Mouse (Mus musculus): ENCODE measurements around the gene Desi1. TPM values are rescaled to one million over a fixed set of nuclear protein-coding genes. Genes with fewer than 3 reads are reported as not detected.

Desi1 gene
- total and polyA plus RNA-seq, 3 experiments, result 20.1 to 27.7 (median 21.4) TPM

GRCm38 (mm10) chr15:82016830-82017229, 16.8 kb downstream of the Desi1 start:
- Histone ChIP-seq H3K4me1 (ENCODE audit: control insufficient read depth, insufficient read depth, low read length) (peaks cover 1% of the 10 kb centered on the region; the same call in 1 of the 2 replicates), H3K36me3 (ENCODE audit: control insufficient read depth, insufficient read depth, low read length) (no peaks in the 10 kb centered on the region; the same call in 1 of the 2 replicates), H3K4me3 (peak overlapping the region; percentile 68), H3K27me3 (ENCODE audit: control insufficient read depth, insufficient read depth, low read length) (no peaks in the 10 kb centered on the region), H3K27ac (no peak overlapping the region), H3K9ac (ENCODE audit: low read depth, low read length) (peak overlapping the region; percentile 87), H3K79me2 (replicated peaks; ENCODE audit: control insufficient read depth, insufficient read depth, low read length) (no peaks in the 10 kb centered on the region)
- 16% methylated on average over 6 of the region's 6 CpGs for WGBS
- intact Hi-C loops (cut with DNase I), result no loop called here
- TF ChIP-seq POLR2A (IDR thresholded peaks at IDR 0.05; ENCODE audit: insufficient read depth, low read depth, low read length), result no peak
- no peak for TF ChIP-seq EP300 (IDR thresholded peaks at IDR 0.05; ENCODE audit: insufficient read depth, low read depth, low read length)
- TF ChIP-seq CTCF (IDR thresholded peaks at IDR 0.05), result no peak
- no peak for DNase-seq

GRCm38 (mm10) chr15:82016101-82016808, 17.4 kb downstream of the Desi1 start:
- peaks cover 1% of the 10 kb centered on the region; the same call in 1 of the 2 replicates for H3K4me1 ChIP-seq (ENCODE audit: control insufficient read depth, insufficient read depth, low read length)
- TF ChIP-seq CTCF (IDR thresholded peaks at IDR 0.05) (peak; percentile 32), EP300 (IDR thresholded peaks at IDR 0.05; ENCODE audit: insufficient read depth, low read depth, low read length) (peak; percentile 66; the same call in 1 of the 2 replicates), POLR2A (IDR thresholded peaks at IDR 0.05; ENCODE audit: insufficient read depth, low read depth, low read length) (peak; percentile 81)
- intact Hi-C loops (cut with DNase I), result no loop called here
- under 1% methylated on average over 53 of the region's 53 CpGs for WGBS
- no peaks in the 10 kb centered on the region for H3K79me2 ChIP-seq (replicated peaks; ENCODE audit: control insufficient read depth, insufficient read depth, low read length)
- no peaks in the 10 kb centered on the region for H3K27me3 ChIP-seq (ENCODE audit: control insufficient read depth, insufficient read depth, low read length)
- H3K4me3 ChIP-seq, result peak overlapping the region; percentile 68
- H3K9ac ChIP-seq (ENCODE audit: low read depth, low read length), result peak overlapping the region; percentile 87
- H3K27ac ChIP-seq, result peak overlapping the region; percentile 74
- DNase-seq, result peak; percentile 99 to 100
- no peaks in the 10 kb centered on the region; the same call in 1 of the 2 replicates for H3K36me3 ChIP-seq (ENCODE audit: control insufficient read depth, insufficient read depth, low read length)

GRCm38 (mm10) chr15:82015392-82016100, 18.1 kb downstream of the Desi1 start:
- H3K27ac ChIP-seq, result peak overlapping the region; percentile 74
- no peak for TF ChIP-seq POLR2A (IDR thresholded peaks at IDR 0.05; ENCODE audit: insufficient read depth, low read depth, low read length)
- 0 out of 2 replicates have a peak, but pooled peaks have one; percentile 14 for TF ChIP-seq CTCF (IDR thresholded peaks at IDR 0.05)
- peak overlapping the region; percentile 68 for H3K4me3 ChIP-seq
- WGBS, result 1% methylated on average over 39 of the region's 39 CpGs
- H3K79me2 ChIP-seq (replicated peaks; ENCODE audit: control insufficient read depth, insufficient read depth, low read length), result no peaks in the 10 kb centered on the region; the same call in 1 of the 2 replicates
- no peaks in the 10 kb centered on the region for H3K27me3 ChIP-seq (ENCODE audit: control insufficient read depth, insufficient read depth, low read length)
- H3K36me3 ChIP-seq (ENCODE audit: control insufficient read depth, insufficient read depth, low read length), result no peaks in the 10 kb centered on the region; the same call in 1 of the 2 replicates
- DNase-seq, result peak; percentile 36 to 40
- H3K9ac ChIP-seq (ENCODE audit: low read depth, low read length), result peak overlapping the region; percentile 78
- intact Hi-C loops (cut with DNase I), result no loop called here
- H3K4me1 ChIP-seq (ENCODE audit: control insufficient read depth, insufficient read depth, low read length), result peaks cover 1% of the 10 kb centered on the region; the same call in 1 of the 2 replicates

GRCm38 (mm10) chr15:82014745-82015391, 18.8 kb downstream of the Desi1 start:
- 19% methylated on average over 9 of the region's 9 CpGs for WGBS
- intact Hi-C loops (cut with DNase I), result no loop called here
- no peaks in the 10 kb centered on the region for H3K27me3 ChIP-seq (ENCODE audit: control insufficient read depth, insufficient read depth, low read length)
- H3K36me3 ChIP-seq (ENCODE audit: control insufficient read depth, insufficient read depth, low read length), result no peaks in the 10 kb centered on the region; the same call in 1 of the 2 replicates
- DNase-seq, result no peak
- H3K4me3 ChIP-seq, result peak overlapping the region; percentile 68
- peaks cover 1% of the 10 kb centered on the region; the same call in 1 of the 2 replicates for H3K4me1 ChIP-seq (ENCODE audit: control insufficient read depth, insufficient read depth, low read length)
- TF ChIP-seq CTCF (IDR thresholded peaks at IDR 0.05) (no peak), POLR2A (IDR thresholded peaks at IDR 0.05; ENCODE audit: insufficient read depth, low read depth, low read length) (no peak), EP300 (IDR thresholded peaks at IDR 0.05; ENCODE audit: insufficient read depth, low read depth, low read length) (no peak)
- H3K27ac ChIP-seq, result peak overlapping the region; percentile 74
- no peaks in the 10 kb centered on the region; the same call in 1 of the 2 replicates for H3K79me2 ChIP-seq (replicated peaks; ENCODE audit: control insufficient read depth, insufficient read depth, low read length)
- peak overlapping the region; percentile 78 for H3K9ac ChIP-seq (ENCODE audit: low read depth, low read length)

GRCm38 (mm10) chr15:82011947-82012346, 21.7 kb downstream of the Desi1 start:
- TF ChIP-seq CTCF (IDR thresholded peaks at IDR 0.05), result no peak
- TF ChIP-seq POLR2A (IDR thresholded peaks at IDR 0.05; ENCODE audit: insufficient read depth, low read depth, low read length), result no peak
- H3K79me2 ChIP-seq (replicated peaks; ENCODE audit: control insufficient read depth, insufficient read depth, low read length), result no peaks in the 10 kb centered on the region; the same call in 1 of the 2 replicates
- DNase-seq, result no peak
- H3K27me3 ChIP-seq (ENCODE audit: control insufficient read depth, insufficient read depth, low read length), result no peaks in the 10 kb centered on the region
- H3K4me3 ChIP-seq, result no peak overlapping the region
- no peaks in the 10 kb centered on the region; the same call in 1 of the 2 replicates for H3K36me3 ChIP-seq (ENCODE audit: control insufficient read depth, insufficient read depth, low read length)
- intact Hi-C loops (cut with DNase I), result no loop called here
- H3K9ac ChIP-seq (ENCODE audit: low read depth, low read length), result no peak overlapping the region
- peaks cover 1% of the 10 kb centered on the region; the same call in 1 of the 2 replicates for H3K4me1 ChIP-seq (ENCODE audit: control insufficient read depth, insufficient read depth, low read length)
- no peak overlapping the region for H3K27ac ChIP-seq
- WGBS, result 77% methylated on average over 6 of the region's 6 CpGs
